Mouse (Mus musculus): ENCODE data around the gene Nr1d1. TPM values are rescaled to one million over a fixed set of nuclear protein-coding genes. Genes with fewer than 3 reads are reported as not detected.

Nr1d1 gene
- polyA plus RNA-seq, 2 experiments = 1.4 to 1.8 TPM

DNA sequence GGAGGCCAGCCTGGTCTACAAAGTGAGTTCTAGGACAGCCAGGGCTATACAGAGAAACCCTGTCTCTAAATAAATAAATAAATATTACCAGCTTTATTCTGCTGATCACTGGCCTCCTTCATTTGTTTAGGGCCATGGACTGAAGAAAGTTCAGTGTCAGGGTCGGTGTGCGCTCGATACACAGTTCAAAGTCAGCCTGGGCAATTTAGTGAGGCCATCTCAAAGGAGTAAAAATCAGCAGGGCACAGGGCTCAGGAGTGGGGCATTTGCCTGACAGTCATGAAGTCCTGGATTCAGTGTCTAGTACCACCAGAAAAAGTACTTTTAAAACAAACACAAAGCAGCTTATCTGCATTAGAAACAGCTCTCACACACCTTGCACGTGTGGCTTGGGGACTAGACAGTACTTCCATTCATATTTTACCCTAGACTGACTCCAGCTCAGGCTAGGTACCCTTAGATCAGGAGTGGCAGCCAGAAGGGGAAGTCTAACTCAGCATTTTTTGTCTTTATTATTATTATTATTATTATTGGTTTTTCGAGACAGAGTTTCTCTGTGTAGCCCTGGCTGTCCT is 15.6 kb upstream of the Nr1d1 start:
- no peaks in the 10 kb centered on the region for H3K27me3 ChIP-seq (ENCODE audit: control insufficient read depth, insufficient read depth, low read length)

GRCm38 (mm10) chr11:98789824-98790223 is 14.7 kb upstream of the Nr1d1 start:
- no peak for TF ChIP-seq POLR2A (IDR thresholded peaks at IDR 0.05; ENCODE audit: borderline replicate concordance, extremely low read depth, insufficient read depth, insufficient read length)
- Histone ChIP-seq H3K4me2 (replicated peaks; ENCODE audit: low read depth, low read length, severe bottlenecking) (peak overlapping the region; percentile 89), H3K27me3 (ENCODE audit: control insufficient read depth, insufficient read depth, low read length) (no peaks in the 10 kb centered on the region), H3K4me3 (replicated peaks; ENCODE audit: low read length) (peak overlapping the region; percentile 44), H3K36me3 (ENCODE audit: control insufficient read depth, insufficient read depth, low read length) (no peaks in the 10 kb centered on the region), H3K9me3 (ENCODE audit: control insufficient read depth, low read length) (no peaks in the 10 kb centered on the region), H3K27ac (replicated peaks; ENCODE audit: low read depth, low read length) (no peak overlapping the region), H3K4me1 (ENCODE audit: control insufficient read depth, insufficient read depth, low read length) (peaks cover 26% of the 10 kb centered on the region), H3K9ac (ENCODE audit: low read depth, low read length, severe bottlenecking) (peak overlapping the region; percentile 57; the same call in 1 of the 2 replicates)
- ATAC-seq (ENCODE audit: low FRiP score, low read depth) (no peak), DNase-seq (ENCODE audit: low spot score) (no peak)
- 31% methylated on average over 5 of the region's 5 CpGs for WGBS

More for the DNA sequence above, 15.6 kb upstream of the Nr1d1 start:
- Histone ChIP-seq H3K4me3 (replicated peaks; ENCODE audit: low read length) (no peak overlapping the region), H3K36me3 (ENCODE audit: control insufficient read depth, insufficient read depth, low read length) (no peaks in the 10 kb centered on the region), H3K9me3 (ENCODE audit: control insufficient read depth, low read length) (no peaks in the 10 kb centered on the region), H3K27ac (replicated peaks; ENCODE audit: low read depth, low read length) (no peak overlapping the region), H3K4me1 (ENCODE audit: control insufficient read depth, insufficient read depth, low read length) (peaks cover 19% of the 10 kb centered on the region), H3K4me2 (replicated peaks; ENCODE audit: low read depth, low read length, severe bottlenecking) (no peak overlapping the region), H3K9ac (ENCODE audit: low read depth, low read length, severe bottlenecking) (no peak overlapping the region)
- DNase-seq (ENCODE audit: low spot score) (no peak), ATAC-seq (ENCODE audit: low FRiP score, low read depth) (no peak)
- 87% methylated on average over 5 of the region's 5 CpGs for WGBS
- no peak for TF ChIP-seq POLR2A (IDR thresholded peaks at IDR 0.05; ENCODE audit: borderline replicate concordance, extremely low read depth, insufficient read depth, insufficient read length)

DNA sequence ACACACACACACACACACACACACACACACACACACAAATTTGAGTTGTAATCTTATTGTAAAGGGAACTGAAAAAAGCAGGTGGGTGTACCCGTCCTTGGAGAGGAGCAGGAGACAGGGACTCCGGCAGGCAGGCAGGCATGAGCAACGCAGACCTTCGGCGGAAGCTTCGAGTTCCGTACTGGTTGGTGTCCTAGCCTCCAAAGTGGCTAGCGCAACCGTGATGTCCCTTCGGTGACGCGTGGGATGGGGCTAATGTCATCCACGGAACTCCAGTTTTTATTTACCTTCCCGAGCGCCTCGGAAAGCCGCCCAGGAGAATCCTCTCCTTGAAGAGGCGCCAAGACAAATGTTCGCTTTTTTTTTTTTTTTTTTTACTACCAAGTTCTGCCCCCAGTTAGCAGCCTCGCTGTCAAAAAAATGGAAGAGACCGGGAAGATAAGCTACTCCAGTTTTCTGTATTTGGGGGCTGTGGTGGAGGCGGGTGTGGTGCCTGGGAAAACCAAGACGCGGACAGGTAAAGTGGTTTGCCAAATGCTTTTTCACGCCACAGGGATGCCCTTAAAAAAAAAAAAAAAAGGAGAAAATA is 14.2 kb upstream of the Nr1d1 start:
- H3K27me3 ChIP-seq (ENCODE audit: control insufficient read depth, insufficient read depth, low read length) = no peaks in the 10 kb centered on the region
- ATAC-seq (ENCODE audit: low FRiP score, low read depth) = no peak; the same call in 1 of the 2 replicates
- H3K4me2 ChIP-seq (replicated peaks; ENCODE audit: low read depth, low read length, severe bottlenecking) = peak overlapping the region; percentile 89
- peak overlapping the region; percentile 58 for H3K27ac ChIP-seq (replicated peaks; ENCODE audit: low read depth, low read length)
- peak overlapping the region; percentile 44 for H3K4me3 ChIP-seq (replicated peaks; ENCODE audit: low read length)
- TF ChIP-seq POLR2A (IDR thresholded peaks at IDR 0.05; ENCODE audit: borderline replicate concordance, extremely low read depth, insufficient read depth, insufficient read length) = no peak
- WGBS = 1% methylated on average over 25 of the region's 25 CpGs
- DNase-seq (ENCODE audit: low spot score) = no peak
- H3K4me1 ChIP-seq (ENCODE audit: control insufficient read depth, insufficient read depth, low read length) = peaks cover 29% of the 10 kb centered on the region
- no peaks in the 10 kb centered on the region for H3K36me3 ChIP-seq (ENCODE audit: control insufficient read depth, insufficient read depth, low read length)
- H3K9ac ChIP-seq (ENCODE audit: low read depth, low read length, severe bottlenecking) = peak overlapping the region; percentile 57
- no peaks in the 10 kb centered on the region for H3K9me3 ChIP-seq (ENCODE audit: control insufficient read depth, low read length)

GRCm38 (mm10) chr11:98788550-98789218 is 13.6 kb upstream of the Nr1d1 start:
- no peaks in the 10 kb centered on the region for H3K9me3 ChIP-seq (ENCODE audit: control insufficient read depth, low read length)
- peak; percentile 87 for ATAC-seq (ENCODE audit: low FRiP score, low read depth)

GRCm38 (mm10) chr11:98788139-98788538 is 13.0 kb upstream of the Nr1d1 start:
- Histone ChIP-seq H3K27ac (replicated peaks; ENCODE audit: low read depth, low read length) (peak overlapping the region; percentile 58; the same call in 1 of the 2 replicates), H3K4me3 (replicated peaks; ENCODE audit: low read length) (no peak overlapping the region), H3K36me3 (ENCODE audit: control insufficient read depth, insufficient read depth, low read length) (no peaks in the 10 kb centered on the region), H3K4me1 (ENCODE audit: control insufficient read depth, insufficient read depth, low read length) (peaks cover 40% of the 10 kb centered on the region), H3K4me2 (replicated peaks; ENCODE audit: low read depth, low read length, severe bottlenecking) (peak overlapping the region; percentile 89), H3K9me3 (ENCODE audit: control insufficient read depth, low read length) (no peaks in the 10 kb centered on the region), H3K9ac (ENCODE audit: low read depth, low read length, severe bottlenecking) (no peak overlapping the region), H3K27me3 (ENCODE audit: control insufficient read depth, insufficient read depth, low read length) (no peaks in the 10 kb centered on the region)
- 93% methylated on average over 5 of the region's 5 CpGs for WGBS
- no peak for TF ChIP-seq POLR2A (IDR thresholded peaks at IDR 0.05; ENCODE audit: borderline replicate concordance, extremely low read depth, insufficient read depth, insufficient read length)
- no peak for DNase-seq (ENCODE audit: low spot score)
- ATAC-seq (ENCODE audit: low FRiP score, low read depth) = no peak

More at GRCm38 (mm10) chr11:98788550-98789218, 13.6 kb upstream of the Nr1d1 start:
- 13% methylated on average over 18 of the region's 18 CpGs for WGBS
- no peaks in the 10 kb centered on the region for H3K27me3 ChIP-seq (ENCODE audit: control insufficient read depth, insufficient read depth, low read length)
- H3K4me2 ChIP-seq (replicated peaks; ENCODE audit: low read depth, low read length, severe bottlenecking) = peak overlapping the region; percentile 89
- 0 out of 2 replicates have a peak, but pooled peaks have one; percentile 30 for TF ChIP-seq POLR2A (IDR thresholded peaks at IDR 0.05; ENCODE audit: borderline replicate concordance, extremely low read depth, insufficient read depth, insufficient read length)
- H3K27ac ChIP-seq (replicated peaks; ENCODE audit: low read depth, low read length) = peak overlapping the region; percentile 58; the same call in 1 of the 2 replicates
- DNase-seq (ENCODE audit: low spot score) = peak; percentile 92
- H3K9ac ChIP-seq (ENCODE audit: low read depth, low read length, severe bottlenecking) = peak overlapping the region; percentile 57; the same call in 1 of the 2 replicates
- H3K36me3 ChIP-seq (ENCODE audit: control insufficient read depth, insufficient read depth, low read length) = no peaks in the 10 kb centered on the region
- H3K4me1 ChIP-seq (ENCODE audit: control insufficient read depth, insufficient read depth, low read length) = peaks cover 35% of the 10 kb centered on the region
- peak overlapping the region; percentile 44 for H3K4me3 ChIP-seq (replicated peaks; ENCODE audit: low read length)

Data from limb, embryonic 14.5 days (tissue).